Mouse (Mus musculus) limb, embryonic 13.5 days (tissue): Measurements from ENCODE around the gene Tcl1b4. TPM values are rescaled to one million over a fixed set of nuclear protein-coding genes. Genes with fewer than 3 reads are reported as not detected.

ENCODE experiments used
- polyA plus RNA-seq: library from polyadenylated mRNA; unstranded; fragments of >200 nt; fragmentation: Nextera tagmentation; extraction: Ambion mirVana; gene quantifications from 2 replicates; pipeline ENCODE4 v1.2.1, GENCODE M21; 2015

Gene Tcl1b4
- polyA plus RNA-seq, 1 experiment from 2014 or later, result not detected

Other genes with a start within 250 kb of the Tcl1b4 start
- gene Syne3, start 192.1 kb upstream of the Tcl1b4 start, polyA plus RNA-seq, result 1.4 and 1.6 TPM in 2 replicates
- 146 and 148 TPM in 2 replicates for gene Glrx5, start 169.3 kb upstream of the Tcl1b4 start, polyA plus RNA-seq
- not detected in 2 replicates for gene Tcl1b2, start 55.9 kb upstream of the Tcl1b4 start, polyA plus RNA-seq
- gene Tcl1b1, start 42.3 kb upstream of the Tcl1b4 start, polyA plus RNA-seq, result not detected in 2 replicates
- gene Tcl1b5, start 25.6 kb upstream of the Tcl1b4 start, polyA plus RNA-seq, result not detected in 2 replicates
- gene Tcl1b3, start 10.9 kb upstream of the Tcl1b4 start, polyA plus RNA-seq, result not detected in 2 replicates
- gene Tcl1, start 20.8 kb downstream of the Tcl1b4 start, polyA plus RNA-seq, result 0.13 TPM in 1 of 2 replicates, not detected in the other
- 0.24 and 0.36 TPM in 2 replicates for gene Tunar, start 131.9 kb downstream of the Tcl1b4 start, polyA plus RNA-seq